Mouse (Mus musculus) gastrocnemius, adult 18-20 months (tissue): ENCODE data around the gene Myl4. TPM values are rescaled to one million over a fixed set of nuclear protein-coding genes. Genes with fewer than 3 reads are reported as not detected.

Source experiments
- DNase-seq: peaks from one replicate; pipeline ENCODE4 v3.0.0; 2021; ENCODE audit warnings: low spot score
- total RNA-seq, 2 experiments: library from RNA; stranded (reverse); gene quantifications; 2 replicates each; pipeline ENCODE4 v1.2.3; 2021

Gene Myl4
- total RNA-seq, 2 experiments from 2014 or later, result 5.6 to 9.7 TPM

GRCm38 (mm10) chr11:104630185-104630835 is 79.8 kb downstream of the Myl4 start:
- DNase-seq, result no peak

- no peak for DNase-seq
Measured at GRCm38 (mm10) chr11:104631306-104631705, 80.8 kb downstream of the Myl4 start.

- DNase-seq, result no peak
Measured at GRCm38 (mm10) chr11:104637010-104637409, 86.5 kb downstream of the Myl4 start.

GRCm38 (mm10) chr11:104638006-104638405 is 87.5 kb downstream of the Myl4 start:
- no peak for DNase-seq

- DNase-seq, result no peak
Measured at GRCm38 (mm10) chr11:104638906-104639305, 88.4 kb downstream of the Myl4 start.

GRCm38 (mm10) chr11:104639634-104640033 is 89.2 kb downstream of the Myl4 start:
- DNase-seq, result no peak

GRCm38 (mm10) chr11:104640894-104641293 is 90.4 kb downstream of the Myl4 start:
- DNase-seq, result no peak

GRCm38 (mm10) chr11:104643236-104643635 is 92.8 kb downstream of the Myl4 start:
- no peak for DNase-seq

Other genes with a start within 250 kb of the Myl4 start
- gene Kansl1, start 81.8 kb upstream of the Myl4 start, total RNA-seq, result 10 to 100 TPM; 21.2 to 22.0 TPM
- 10 to 100 TPM; 28.3 to 28.7 TPM for gene Cdc27, start within 50 bp of the Myl4 start, total RNA-seq
- gene Itgb3, start 57.3 kb downstream of the Myl4 start, total RNA-seq, result 1 to 10 TPM in 1 of 2 experiments, under 1 TPM in 1; 0.71 to 1.3 TPM
- gene Gm11639, start 135.0 kb downstream of the Myl4 start, total RNA-seq, result not detected